Mouse (Mus musculus) frontal cortex, postnatal 36 days (tissue): ENCODE data around the gene Zdhhc14.

ENCODE experiments used
- DNase-seq, 2 experiments: peaks; one replicate each; pipeline ENCODE4 v3.0.0; 2022; ENCODE audit warnings: low spot score in 2 of 2

Gene Zdhhc14

GRCm38 (mm10) chr17:5504969-5505368 is 12.6 kb downstream of the Zdhhc14 start:
- DNase-seq = no peak

- no peak for DNase-seq
Measured at GRCm38 (mm10) chr17:5506553-5506952, 14.2 kb downstream of the Zdhhc14 start.

GRCm38 (mm10) chr17:5506988-5507387 is 14.6 kb downstream of the Zdhhc14 start:
- no peak for DNase-seq

GRCm38 (mm10) chr17:5508030-5508429 is 15.7 kb downstream of the Zdhhc14 start:
- DNase-seq = no peak

GRCm38 (mm10) chr17:5510564-5510963 is 18.2 kb downstream of the Zdhhc14 start:
- no peak for DNase-seq

- DNase-seq = no peak
Measured at GRCm38 (mm10) chr17:5511724-5512123, 19.4 kb downstream of the Zdhhc14 start.

GRCm38 (mm10) chr17:5519466-5519865 is 27.1 kb downstream of the Zdhhc14 start:
- DNase-seq = no peak

- peak; percentile 59 to 75 for DNase-seq
Measured at GRCm38 (mm10) chr17:5519910-5520592, 27.7 kb downstream of the Zdhhc14 start.

- no peak for DNase-seq
Measured at GRCm38 (mm10) chr17:5521532-5521931, 29.2 kb downstream of the Zdhhc14 start.

- DNase-seq = peak; percentile 71
Measured at GRCm38 (mm10) chr17:5529552-5529951, 37.2 kb downstream of the Zdhhc14 start.

- no peak for DNase-seq
Measured at GRCm38 (mm10) chr17:5532816-5533215, 40.5 kb downstream of the Zdhhc14 start.

- no peak for DNase-seq
Measured at GRCm38 (mm10) chr17:5535357-5535756, 43.0 kb downstream of the Zdhhc14 start.

- no peak for DNase-seq
Measured at GRCm38 (mm10) chr17:5536259-5537094, 44.1 kb downstream of the Zdhhc14 start.

- DNase-seq = no peak
Measured at GRCm38 (mm10) chr17:5537095-5537575, 44.8 kb downstream of the Zdhhc14 start.

GRCm38 (mm10) chr17:5542177-5542576 is 49.8 kb downstream of the Zdhhc14 start:
- DNase-seq = no peak

GRCm38 (mm10) chr17:5544065-5544464 is 51.7 kb downstream of the Zdhhc14 start:
- DNase-seq = no peak

GRCm38 (mm10) chr17:5545065-5545464 is 52.7 kb downstream of the Zdhhc14 start:
- DNase-seq = no peak

GRCm38 (mm10) chr17:5548546-5548945 is 56.2 kb downstream of the Zdhhc14 start:
- no peak for DNase-seq

- no peak for DNase-seq
Measured at GRCm38 (mm10) chr17:5549460-5549859, 57.1 kb downstream of the Zdhhc14 start.

GRCm38 (mm10) chr17:5550444-5550843 is 58.1 kb downstream of the Zdhhc14 start:
- DNase-seq = peak; percentile 70 to 77

GRCm38 (mm10) chr17:5551136-5551535 is 58.8 kb downstream of the Zdhhc14 start:
- DNase-seq = no peak

GRCm38 (mm10) chr17:5552036-5552760 is 59.8 kb downstream of the Zdhhc14 start:
- no peak for DNase-seq
